Mouse (Mus musculus) embryonic facial prominence, embryonic 14.5 days (tissue): ENCODE data around the gene Olfr56. TPM values are rescaled to one million over a fixed set of nuclear protein-coding genes. Genes with fewer than 3 reads are reported as not detected.
"Not testable (repeated sequence)": the region's sequence is repeated elsewhere in the genome, so short reads cannot be mapped to it uniquely, and the experiment has no call there.

Experiments used
- ATAC-seq: fragments of 200-750 bp; cut with Nextera tagmentation; 2 replicates; pipeline ENCODE4 v1.8.0; 2017; ENCODE audit warnings: low read depth, moderate number of reproducible peaks, moderate TSS enrichment
- DNase-seq: peaks from one replicate; pipeline ENCODE4 v3.0.0-alpha.2; 2015; ENCODE audit warnings: low spot score
- H3K27ac ChIP-seq: fragments of 300-500 bp; sonication (generic); replicated peaks from 2 replicates; pipeline ENCODE4 v1.5.1; 2014; ENCODE audit warnings: low read depth, mild to moderate bottlenecking, low read length, moderate library complexity
- H3K27me3 ChIP-seq: fragments of 300-500 bp; sonication (generic); replicated peaks from 2 replicates; pipeline ENCODE4 v1.6.1; 2014; ENCODE audit warnings: low read length; ENCODE audit not compliant: control insufficient read depth, insufficient read depth
- H3K36me3 ChIP-seq: fragments of 300-500 bp; sonication (generic); 2 replicates; pipeline ENCODE4 v1.6.1; 2014; ENCODE audit warnings: low read length, mixed read lengths; ENCODE audit not compliant: control insufficient read depth, insufficient read depth
- H3K4me1 ChIP-seq: fragments of 300-500 bp; sonication (generic); 2 replicates; pipeline ENCODE4 v1.6.1; 2014; ENCODE audit warnings: antibody characterized with exemption, low read length; ENCODE audit not compliant: control insufficient read depth, insufficient read depth
- H3K4me2 ChIP-seq: fragments of 300-500 bp; sonication (generic); 2 replicates; pipeline ENCODE4 v1.6.1; 2014; ENCODE audit warnings: low read depth, mild to moderate bottlenecking, low read length, moderate library complexity, mixed read lengths
- H3K4me3 ChIP-seq: fragments of 300-500 bp; sonication (generic); 2 replicates; pipeline ENCODE4 v1.5.1; 2014; ENCODE audit warnings: low read depth, mild to moderate bottlenecking, low read length
- H3K9ac ChIP-seq: fragments of 300-500 bp; sonication (generic); 2 replicates; pipeline ENCODE4 v1.6.1; 2014; ENCODE audit warnings: low read depth, mild to moderate bottlenecking, low read length, moderate library complexity, mixed read lengths
- H3K9me3 ChIP-seq: fragments of 300-500 bp; sonication (generic); 2 replicates; pipeline ENCODE4 v1.6.1; 2016; ENCODE audit warnings: low read length; ENCODE audit not compliant: control insufficient read depth
- WGBS: fragments of 180-500 bp; shearing (Covaris S2); extraction: QIAGEN DNeasy Blood & Tissue Kit; methylation state at CpG from one replicate; pipeline ENCODE4 v1.1.7; 2014; 5-methylcytosine and 5-hydroxymethylcytosine counted together
- polyA plus RNA-seq: library from polyadenylated mRNA; unstranded; fragments of >200 nt; fragmentation: Nextera tagmentation; extraction: Ambion mirVana; gene quantifications from 2 replicates; pipeline ENCODE4 v1.2.1, GENCODE M21; 2014

Olfr56 gene
- polyA plus RNA-seq, 1 experiment from 2014 or later: 0.08 TPM

DNA sequence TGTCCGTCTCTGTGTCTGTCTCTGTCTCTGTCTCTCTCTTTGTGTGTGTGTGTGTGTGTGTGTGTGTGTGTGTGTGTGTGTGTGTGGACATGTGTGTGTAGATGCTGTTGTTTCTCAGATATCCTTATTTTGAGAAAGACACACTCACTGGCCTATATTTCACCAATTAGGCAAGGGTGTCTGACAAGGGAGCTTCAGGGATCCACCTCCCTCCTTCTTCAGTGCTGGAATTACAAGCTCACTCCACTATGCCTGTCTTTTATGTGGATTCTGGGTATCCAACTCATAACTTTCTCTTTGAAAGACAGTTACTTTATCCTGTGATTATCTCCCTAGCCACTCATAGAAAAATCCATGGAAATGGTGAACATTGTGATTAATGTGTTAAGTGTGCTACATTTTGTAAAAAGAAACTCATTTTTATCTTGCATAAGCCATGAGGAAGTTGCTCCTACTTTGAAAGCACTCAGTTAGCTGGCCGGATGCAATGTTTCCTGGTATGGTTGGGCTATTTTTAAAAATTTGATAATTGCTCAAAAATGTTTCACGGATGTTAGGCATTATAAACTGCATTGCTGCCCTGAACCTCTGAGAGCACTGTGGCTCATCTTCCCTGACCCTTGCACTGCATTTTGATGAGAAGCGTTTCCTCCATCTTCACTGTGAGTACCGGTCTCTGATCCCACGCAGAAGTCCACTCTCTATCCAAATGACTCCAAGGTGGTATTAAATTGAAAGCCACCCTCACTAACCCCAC, 97.5 kb downstream of the Olfr56 start, which contains the start of gene Ifi47:
Gene Ifi47, plus strand, starts transcription at position 587 of the 757 bp plus-strand sequence.
- ATAC-seq, H3K36me3 ChIP-seq, H3K4me1 ChIP-seq, H3K4me2 ChIP-seq, H3K4me3 ChIP-seq, H3K27me3 ChIP-seq, H3K9me3 ChIP-seq, H3K9ac ChIP-seq: not testable (repeated sequence)
- peak; percentile 30 for DNase-seq
- H3K27ac ChIP-seq: peak within 1 kb of the TSS; percentile 3; the same call in 1 of the 2 replicates
- WGBS: 58% methylated on average over 6 of the region's 6 CpGs

DNA sequence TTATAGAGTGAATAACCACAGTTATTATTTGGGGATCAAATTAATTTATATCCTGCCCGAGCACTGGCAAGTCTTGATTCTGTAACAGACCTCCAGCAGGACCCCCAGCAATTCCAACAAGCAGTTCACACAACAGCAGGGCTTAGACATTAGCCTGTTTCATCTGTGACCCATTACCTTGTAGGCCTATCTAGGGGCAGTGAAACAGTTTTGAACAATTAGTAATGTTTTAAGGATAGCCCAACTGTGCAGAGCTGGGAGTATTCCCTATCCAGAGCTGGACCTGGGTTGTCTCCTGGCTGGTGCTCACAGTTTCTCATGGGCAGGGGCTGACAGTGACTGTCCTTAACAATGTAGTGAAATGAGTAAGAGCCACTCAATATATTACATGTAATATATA, 98.3 kb downstream of the Olfr56 start:
- DNase-seq (no peak), ATAC-seq (no peak)
- Histone ChIP-seq H3K4me2 (no peak overlapping the region), H3K36me3 (no peaks in the 10 kb centered on the region), H3K4me1 (no peaks in the 10 kb centered on the region), H3K27ac (peak overlapping the region; percentile 3; the same call in 1 of the 2 replicates), H3K9ac (no peak overlapping the region), H3K4me3 (no peak overlapping the region), H3K9me3 (no peaks in the 10 kb centered on the region), H3K27me3 (no peaks in the 10 kb centered on the region)
- WGBS: 39% methylated on average over 1 of the region's 1 CpGs

DNA sequence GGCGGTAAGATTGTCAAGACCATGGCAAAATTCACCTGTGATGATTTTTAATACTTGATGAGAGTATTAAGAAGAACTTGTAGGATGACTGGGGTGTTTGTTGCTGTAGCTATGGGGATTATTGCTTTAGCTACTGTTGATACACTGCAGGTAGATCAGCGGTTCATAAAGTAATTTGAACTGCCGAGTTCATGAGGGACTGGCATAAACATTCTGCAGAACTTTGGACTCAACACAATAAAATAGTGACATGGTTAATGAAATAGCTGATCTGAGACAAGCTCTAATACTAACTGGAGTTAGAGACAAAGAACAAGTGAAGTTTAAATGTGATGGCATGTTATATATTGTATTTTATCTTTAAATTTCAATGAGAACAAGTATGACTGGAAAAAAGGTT, 100.0 kb downstream of the Olfr56 start:
- no peaks in the 10 kb centered on the region for H3K27me3 ChIP-seq
- no peaks in the 10 kb centered on the region for H3K36me3 ChIP-seq

DNA sequence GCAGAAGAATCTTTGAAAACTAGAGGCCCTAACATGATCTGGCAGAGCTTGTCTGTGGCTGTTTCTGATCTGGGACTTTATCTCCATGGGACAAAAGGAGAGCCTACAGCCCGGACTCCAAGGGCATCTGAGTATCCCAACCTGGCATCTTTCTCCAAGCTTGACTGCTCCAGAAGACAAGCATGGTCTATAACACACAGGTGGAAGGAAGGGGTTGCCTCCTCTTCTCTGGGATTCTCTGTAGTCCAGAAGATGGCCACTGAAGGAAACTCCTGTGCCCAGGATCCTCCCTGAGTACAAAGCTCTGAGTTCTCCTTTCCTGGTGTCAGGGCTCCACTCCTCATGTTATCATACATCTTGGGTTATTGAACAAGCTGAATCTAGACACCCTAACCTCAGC, 101.9 kb downstream of the Olfr56 start:
- 81% methylated on average over 1 of the region's 1 CpGs for WGBS
- no peaks in the 10 kb centered on the region for H3K4me1 ChIP-seq
- no peak overlapping the region for H3K4me3 ChIP-seq
- H3K27ac ChIP-seq: no peak overlapping the region
- DNase-seq: no peak
- H3K36me3 ChIP-seq: no peaks in the 10 kb centered on the region
- no peak for ATAC-seq
- no peaks in the 10 kb centered on the region for H3K27me3 ChIP-seq
- no peak overlapping the region for H3K4me2 ChIP-seq
- H3K9me3 ChIP-seq: no peaks in the 10 kb centered on the region
- no peak overlapping the region for H3K9ac ChIP-seq

More for the DNA sequence above, 100.0 kb downstream of the Olfr56 start:
- H3K9me3 ChIP-seq: no peaks in the 10 kb centered on the region
- H3K27ac ChIP-seq: no peak overlapping the region
- no peak for DNase-seq
- H3K4me1 ChIP-seq: no peaks in the 10 kb centered on the region
- no peak overlapping the region for H3K4me2 ChIP-seq
- no peak for ATAC-seq
- no peak overlapping the region for H3K9ac ChIP-seq
- WGBS: 85% methylated on average over 3 of the region's 3 CpGs
- no peak overlapping the region for H3K4me3 ChIP-seq

DNA sequence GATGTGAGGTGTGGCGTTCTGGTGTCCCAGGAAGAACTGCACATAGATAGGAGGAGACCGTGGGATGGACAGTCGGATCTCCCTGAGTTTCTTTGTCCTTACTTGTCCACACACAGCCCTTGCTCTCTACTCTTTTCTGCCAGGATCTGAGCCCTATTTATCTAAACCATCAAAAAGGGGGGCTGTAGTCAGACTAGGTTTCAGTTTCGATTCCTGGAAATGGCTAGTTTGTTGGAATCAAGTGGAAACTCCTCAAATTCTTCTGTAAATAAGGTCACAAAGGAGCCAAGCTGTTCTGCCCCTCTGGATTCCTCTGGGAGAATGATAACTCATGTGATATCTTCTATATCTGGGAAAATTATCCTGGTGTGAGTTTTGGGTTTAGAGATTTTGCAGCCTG, 102.7 kb downstream of the Olfr56 start:
- ATAC-seq: no peak
- no peak overlapping the region for H3K4me3 ChIP-seq
- DNase-seq: no peak
- no peak overlapping the region for H3K27ac ChIP-seq
- H3K4me1 ChIP-seq: no peaks in the 10 kb centered on the region
- H3K36me3 ChIP-seq: no peaks in the 10 kb centered on the region
- no peaks in the 10 kb centered on the region for H3K27me3 ChIP-seq
- no peaks in the 10 kb centered on the region for H3K9me3 ChIP-seq
- H3K4me2 ChIP-seq: no peak overlapping the region
- H3K9ac ChIP-seq: no peak overlapping the region
- 82% methylated on average over 4 of the region's 4 CpGs for WGBS

DNA sequence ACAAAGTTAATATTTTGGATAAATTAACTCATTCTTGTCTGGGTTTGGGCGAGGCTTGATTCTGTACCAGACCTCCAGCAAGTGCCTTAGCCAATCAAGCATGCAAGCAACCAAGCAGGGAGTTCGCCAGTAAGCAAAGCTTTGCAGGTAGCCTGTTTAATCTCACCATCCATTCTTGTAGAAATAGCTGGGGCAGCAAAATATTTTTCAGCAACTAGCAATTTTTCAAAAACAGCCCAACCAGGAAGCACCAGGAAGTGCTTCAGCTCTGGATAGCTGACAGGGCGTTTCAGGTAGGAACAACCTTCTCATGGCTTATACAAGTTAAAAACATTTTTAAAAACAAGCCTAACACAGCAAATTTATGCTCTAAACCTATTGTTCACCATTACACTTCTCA, 103.2 kb downstream of the Olfr56 start:
- H3K4me2 ChIP-seq: no peak overlapping the region
- no peaks in the 10 kb centered on the region for H3K27me3 ChIP-seq
- no peak overlapping the region for H3K9ac ChIP-seq
- 72% methylated on average over 3 of the region's 3 CpGs for WGBS
- no peaks in the 10 kb centered on the region for H3K9me3 ChIP-seq
- H3K4me3 ChIP-seq: no peak overlapping the region
- ATAC-seq (no peak), DNase-seq (no peak)
- H3K27ac ChIP-seq: no peak overlapping the region
- no peaks in the 10 kb centered on the region for H3K4me1 ChIP-seq
- H3K36me3 ChIP-seq: no peaks in the 10 kb centered on the region

DNA sequence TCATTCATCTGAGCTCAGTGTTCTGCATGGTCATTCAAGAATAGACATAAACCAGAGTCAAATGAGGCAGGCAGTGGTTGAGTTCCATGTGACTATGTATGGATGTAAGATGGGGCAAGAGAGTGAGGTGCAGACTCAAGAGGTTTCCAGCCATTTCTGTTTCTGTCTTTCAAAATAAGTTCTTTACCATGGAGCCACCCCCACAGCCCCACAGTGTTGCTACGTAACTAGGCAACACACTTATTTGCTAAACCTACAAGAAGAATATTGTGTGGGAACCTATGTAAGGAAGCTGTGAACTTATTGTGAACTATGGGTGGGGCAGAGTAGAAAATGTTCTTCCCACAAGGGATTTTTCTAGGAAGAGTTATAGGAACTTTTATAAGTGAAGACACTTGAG, 104.5 kb downstream of the Olfr56 start:
- H3K36me3 ChIP-seq: no peaks in the 10 kb centered on the region
- no peaks in the 10 kb centered on the region for H3K9me3 ChIP-seq
- H3K27me3 ChIP-seq: no peaks in the 10 kb centered on the region
- DNase-seq (no peak), ATAC-seq (no peak)
- no peak overlapping the region for H3K9ac ChIP-seq
- no peak overlapping the region for H3K27ac ChIP-seq
- H3K4me1 ChIP-seq: peaks cover 5% of the 10 kb centered on the region; the same call in 1 of the 2 replicates
- H3K4me3 ChIP-seq: no peak overlapping the region
- no peak overlapping the region for H3K4me2 ChIP-seq
- 87% methylated on average over 1 of the region's 1 CpGs for WGBS

DNA sequence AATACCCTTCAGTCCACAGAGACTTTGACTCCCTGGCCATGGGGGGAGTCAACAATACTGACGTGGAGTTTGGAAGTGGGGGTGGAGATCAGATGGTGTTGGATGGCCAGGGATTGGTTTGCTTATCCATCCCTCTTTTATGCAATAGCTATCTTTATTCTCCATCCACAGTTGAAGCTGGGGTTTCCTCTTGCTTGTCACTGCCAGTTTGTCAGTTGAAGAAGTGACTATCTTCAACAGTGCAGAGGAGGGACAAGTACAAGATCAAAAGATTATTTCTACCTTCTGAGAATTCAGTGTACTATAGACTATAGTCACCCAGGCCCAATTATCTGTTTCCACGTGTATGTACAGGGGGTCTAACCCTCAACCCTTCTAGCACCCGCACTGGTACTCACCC, 105.1 kb downstream of the Olfr56 start:
- H3K4me1 ChIP-seq: peaks cover 9% of the 10 kb centered on the region; the same call in 1 of the 2 replicates
- no peak overlapping the region for H3K4me3 ChIP-seq
- no peaks in the 10 kb centered on the region for H3K9me3 ChIP-seq
- no peak overlapping the region for H3K27ac ChIP-seq
- no peak overlapping the region for H3K4me2 ChIP-seq
- DNase-seq (no peak), ATAC-seq (no peak)
- no peaks in the 10 kb centered on the region for H3K27me3 ChIP-seq
- WGBS: 74% methylated on average over 3 of the region's 3 CpGs
- no peaks in the 10 kb centered on the region for H3K36me3 ChIP-seq
- H3K9ac ChIP-seq: no peak overlapping the region

DNA sequence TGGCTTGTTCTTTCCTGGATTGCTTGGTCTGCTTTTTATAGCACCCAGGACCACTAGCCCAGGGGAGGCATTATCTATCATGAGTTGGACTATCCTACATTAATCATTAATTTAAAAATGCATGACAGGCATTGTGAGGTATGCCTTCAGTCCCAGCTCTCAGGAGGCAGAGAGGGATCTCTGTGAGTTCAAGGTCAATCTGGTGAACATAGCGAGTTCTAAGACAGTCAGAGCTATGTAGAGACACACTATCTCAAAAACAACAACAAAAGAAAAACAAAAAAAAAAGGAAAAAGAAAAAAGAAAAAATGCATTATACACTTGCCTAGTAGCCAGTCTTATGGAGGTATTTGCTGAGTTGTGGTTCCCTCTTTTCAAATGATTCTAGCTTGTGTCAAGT, 105.7 kb downstream of the Olfr56 start:
- H3K27me3 ChIP-seq: no peaks in the 10 kb centered on the region
- no peaks in the 10 kb centered on the region for H3K36me3 ChIP-seq
- H3K4me1 ChIP-seq: peaks cover 9% of the 10 kb centered on the region; the same call in 1 of the 2 replicates
- DNase-seq (no peak), ATAC-seq (no peak)
- WGBS: 72% methylated on average over 1 of the region's 1 CpGs
- H3K9ac ChIP-seq: no peak overlapping the region
- no peak overlapping the region for H3K4me3 ChIP-seq
- H3K27ac ChIP-seq: no peak overlapping the region
- H3K4me2 ChIP-seq: no peak overlapping the region
- H3K9me3 ChIP-seq: no peaks in the 10 kb centered on the region
